Mouse (Mus musculus): ENCODE results near the gene Gstm5. TPM values are rescaled to one million over a fixed set of nuclear protein-coding genes. Genes with fewer than 3 reads are reported as not detected.

Gene Gstm5
- polyA plus RNA-seq, 1 experiment, result 24.6 TPM

DNA sequence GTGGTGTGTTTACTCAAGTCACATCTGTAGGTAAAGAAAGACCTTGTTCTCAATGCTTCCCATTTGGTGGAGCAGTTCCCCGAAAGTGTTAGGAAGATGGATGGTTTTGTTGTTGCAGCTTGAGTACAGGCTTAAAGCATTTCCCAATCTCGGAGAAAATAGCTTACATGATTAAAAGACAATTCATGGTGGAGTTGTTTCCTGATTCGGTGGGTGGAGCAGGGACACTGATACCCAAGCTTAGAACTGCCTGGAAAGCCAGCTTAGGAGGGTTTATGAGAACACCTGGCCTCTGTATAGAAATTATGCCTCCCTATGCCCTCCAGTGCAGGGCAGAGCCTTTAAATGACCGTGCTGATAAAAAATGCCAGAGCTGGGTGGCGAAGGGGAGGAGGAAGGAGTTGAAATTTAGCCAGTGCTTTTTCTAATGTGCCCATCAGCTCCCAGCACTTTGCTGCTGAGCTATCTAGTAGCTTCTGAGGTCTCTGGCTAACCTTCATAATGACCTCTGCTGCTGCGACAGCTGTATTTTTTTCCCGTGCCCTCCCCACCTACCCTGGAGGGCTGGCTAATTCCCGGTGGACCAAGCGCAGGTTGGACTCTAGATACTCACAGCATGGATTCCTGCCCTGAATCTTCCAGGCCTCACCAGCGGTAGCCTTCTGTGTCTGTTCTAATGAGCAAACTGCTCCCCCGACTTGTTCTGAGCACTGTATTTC lies 5.5 kb downstream of the Gstm5 start:
- TF ChIP-seq CTCF (IDR thresholded peaks at IDR 0.05; ENCODE audit: low read depth, low read length) (no peak), POLR2A (IDR thresholded peaks at IDR 0.05; ENCODE audit: borderline replicate concordance, low read depth, low read length) (no peak)
- H3K27ac ChIP-seq (ENCODE audit: insufficient read depth, low read depth, low read length), result no peak overlapping the region
- no peak overlapping the region for H3K4me3 ChIP-seq (ENCODE audit: insufficient read depth, low read length)
- peaks cover 2% of the 10 kb centered on the region for H3K4me1 ChIP-seq (ENCODE audit: control insufficient read depth, insufficient read depth, low read length)

DNA sequence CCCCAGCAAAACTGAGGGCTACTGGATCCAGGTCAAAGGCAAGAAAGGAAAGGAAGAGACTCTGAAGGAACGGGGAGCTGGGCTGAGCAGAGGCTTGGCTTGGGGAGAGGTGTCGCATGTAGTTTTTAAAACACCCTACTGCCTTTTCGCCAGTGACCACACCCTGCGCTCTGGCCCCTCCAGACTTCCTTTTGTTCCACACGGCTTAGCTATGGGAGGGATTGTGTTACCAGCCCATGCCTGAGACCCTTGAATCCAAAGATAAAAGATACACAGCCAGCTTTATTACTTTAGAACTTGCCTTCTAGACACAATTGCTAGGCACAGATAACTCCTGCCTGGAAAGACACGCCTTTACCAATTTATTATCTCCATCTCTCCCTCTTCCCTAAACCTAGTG lies 10.3 kb downstream of the Gstm5 start:
- Histone ChIP-seq H3K4me1 (ENCODE audit: control insufficient read depth, insufficient read depth, low read length) (no peaks in the 10 kb centered on the region), H3K4me3 (ENCODE audit: insufficient read depth, low read length) (no peak overlapping the region), H3K27ac (ENCODE audit: insufficient read depth, low read depth, low read length) (no peak overlapping the region)
- TF ChIP-seq CTCF (IDR thresholded peaks at IDR 0.05; ENCODE audit: low read depth, low read length), result no peak
- TF ChIP-seq POLR2A (IDR thresholded peaks at IDR 0.05; ENCODE audit: borderline replicate concordance, low read depth, low read length), result no peak

DNA sequence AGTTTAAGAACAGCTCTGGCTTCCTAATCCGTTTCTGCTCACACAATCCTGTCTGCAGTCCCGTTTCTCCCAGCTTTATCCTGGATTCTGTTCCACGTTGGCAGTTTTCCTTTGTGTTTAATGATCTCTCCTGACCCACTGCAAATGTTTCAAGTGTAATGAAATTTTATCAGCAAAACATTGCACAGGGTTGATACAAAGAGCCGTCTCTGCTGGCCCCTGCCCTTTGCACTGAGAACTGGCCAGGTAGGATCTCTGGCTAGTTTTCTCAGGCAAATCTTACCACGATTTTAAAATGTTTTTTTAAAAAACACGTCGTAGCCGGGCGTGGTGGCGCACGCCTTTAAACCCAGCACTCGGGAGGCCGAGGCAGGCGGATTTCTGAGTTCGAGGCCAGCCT lies 21.1 kb downstream of the Gstm5 start:
- Histone ChIP-seq H3K4me1 (ENCODE audit: control insufficient read depth, insufficient read depth, low read length) (peaks cover 2% of the 10 kb centered on the region; the same call in 1 of the 2 replicates), H3K27ac (ENCODE audit: insufficient read depth, low read depth, low read length) (no peak overlapping the region), H3K4me3 (ENCODE audit: insufficient read depth, low read length) (no peak overlapping the region)
- no peak for TF ChIP-seq POLR2A (IDR thresholded peaks at IDR 0.05; ENCODE audit: borderline replicate concordance, low read depth, low read length)
- no peak for TF ChIP-seq CTCF (IDR thresholded peaks at IDR 0.05; ENCODE audit: low read depth, low read length)

DNA sequence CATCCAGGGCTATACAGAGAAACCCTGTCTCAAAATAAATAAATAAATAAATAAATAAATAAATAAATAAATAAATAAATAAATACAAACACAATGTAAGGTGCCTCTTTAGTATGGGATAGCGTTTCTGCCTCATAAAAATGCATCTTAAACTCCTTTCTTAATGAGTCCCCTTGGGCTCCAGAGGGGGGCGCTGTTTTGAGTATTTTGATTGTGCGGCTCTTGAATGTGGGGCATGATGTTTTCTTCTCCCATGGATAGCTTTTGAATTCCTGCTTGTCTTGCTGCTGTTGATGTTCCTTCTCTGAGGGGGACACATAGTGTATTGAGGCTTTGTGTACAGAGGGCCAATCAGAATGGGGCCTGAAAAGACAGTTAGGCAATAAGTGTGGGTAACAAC lies 21.5 kb downstream of the Gstm5 start:
- H3K4me3 ChIP-seq (ENCODE audit: insufficient read depth, low read length), result no peak overlapping the region
- no peak overlapping the region for H3K27ac ChIP-seq (ENCODE audit: insufficient read depth, low read depth, low read length)
- TF ChIP-seq CTCF (IDR thresholded peaks at IDR 0.05; ENCODE audit: low read depth, low read length) (no peak), POLR2A (IDR thresholded peaks at IDR 0.05; ENCODE audit: borderline replicate concordance, low read depth, low read length) (no peak)
- peaks cover 2% of the 10 kb centered on the region; the same call in 1 of the 2 replicates for H3K4me1 ChIP-seq (ENCODE audit: control insufficient read depth, insufficient read depth, low read length)

DNA sequence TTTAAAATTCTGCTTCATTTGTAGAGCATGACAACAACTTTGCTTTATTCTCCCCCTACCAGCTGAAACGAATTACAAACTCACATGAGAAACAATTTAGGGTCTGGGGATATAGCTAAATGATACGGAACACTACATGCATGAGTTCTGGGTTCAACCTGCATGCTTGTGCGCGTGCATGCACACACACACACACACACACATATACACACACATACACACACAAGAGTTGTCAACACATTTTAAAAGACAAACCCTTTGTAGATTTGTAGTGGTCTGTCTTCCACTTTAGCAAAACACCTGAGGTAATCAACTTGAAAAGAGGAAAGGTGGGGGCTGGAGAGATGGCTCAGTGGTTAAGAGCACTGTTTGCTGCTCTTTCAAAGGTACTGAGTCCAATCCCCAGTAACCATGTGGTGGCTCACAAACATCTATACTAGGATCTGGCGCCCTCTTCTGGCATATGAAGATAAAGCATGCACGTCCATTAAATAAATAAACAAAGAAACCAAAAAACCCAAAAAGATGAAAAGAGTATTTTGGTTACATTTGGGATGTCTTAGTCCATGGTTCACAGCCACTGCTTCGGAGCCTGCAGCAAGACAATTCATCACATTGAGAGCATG lies 22.3 kb downstream of the Gstm5 start:
- H3K4me1 ChIP-seq (ENCODE audit: control insufficient read depth, insufficient read depth, low read length), result peaks cover 2% of the 10 kb centered on the region; the same call in 1 of the 2 replicates
- no peak overlapping the region for H3K4me3 ChIP-seq (ENCODE audit: insufficient read depth, low read length)
- H3K27ac ChIP-seq (ENCODE audit: insufficient read depth, low read depth, low read length), result no peak overlapping the region
- TF ChIP-seq POLR2A (IDR thresholded peaks at IDR 0.05; ENCODE audit: borderline replicate concordance, low read depth, low read length) (no peak), CTCF (IDR thresholded peaks at IDR 0.05; ENCODE audit: low read depth, low read length) (no peak)

DNA sequence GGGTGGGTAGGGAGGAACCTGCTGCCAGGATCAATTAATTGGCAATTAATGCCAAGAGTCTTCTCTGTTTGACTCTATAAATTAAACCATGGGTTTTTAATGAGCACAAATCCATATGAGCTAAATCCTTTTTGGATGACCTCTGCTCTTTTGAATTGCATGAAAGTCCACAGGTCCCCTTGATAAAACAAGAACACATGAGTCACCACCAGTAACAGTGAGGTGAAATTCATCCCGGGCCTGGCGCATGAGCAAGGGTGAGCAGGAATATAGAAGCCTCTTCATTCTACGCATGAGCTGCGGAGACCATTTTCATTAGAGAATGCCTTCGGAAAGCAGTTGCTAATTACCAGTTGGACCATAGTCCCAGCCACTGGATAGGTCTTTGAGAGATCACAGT lies 24.7 kb downstream of the Gstm5 start:
- TF ChIP-seq CTCF (IDR thresholded peaks at IDR 0.05; ENCODE audit: low read depth, low read length) (no peak), POLR2A (IDR thresholded peaks at IDR 0.05; ENCODE audit: borderline replicate concordance, low read depth, low read length) (no peak)
- no peak overlapping the region for H3K27ac ChIP-seq (ENCODE audit: insufficient read depth, low read depth, low read length)
- no peak overlapping the region for H3K4me3 ChIP-seq (ENCODE audit: insufficient read depth, low read length)
- peaks cover 2% of the 10 kb centered on the region; the same call in 1 of the 2 replicates for H3K4me1 ChIP-seq (ENCODE audit: control insufficient read depth, insufficient read depth, low read length)

DNA sequence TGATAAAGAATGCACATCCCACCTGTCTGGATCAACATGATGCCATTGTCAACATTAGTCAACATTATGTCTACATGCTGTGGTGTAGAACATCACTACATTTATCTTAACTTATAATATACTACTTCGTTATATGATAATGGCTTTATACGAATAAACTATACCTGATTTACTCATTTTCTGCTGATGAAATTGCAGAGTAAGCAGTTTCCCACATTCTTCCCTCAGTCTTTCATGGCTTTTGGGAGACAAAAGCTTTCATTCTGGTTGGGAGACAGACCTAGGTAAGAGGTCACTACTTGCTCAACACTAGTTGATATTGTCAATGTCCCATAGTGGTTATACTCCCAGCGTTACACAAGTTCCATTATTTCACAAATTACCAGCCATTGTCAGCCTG lies 29.7 kb downstream of the Gstm5 start:
- TF ChIP-seq CTCF (IDR thresholded peaks at IDR 0.05; ENCODE audit: low read depth, low read length) (no peak), POLR2A (IDR thresholded peaks at IDR 0.05; ENCODE audit: borderline replicate concordance, low read depth, low read length) (no peak)
- Histone ChIP-seq H3K4me3 (ENCODE audit: insufficient read depth, low read length) (no peak overlapping the region), H3K4me1 (ENCODE audit: control insufficient read depth, insufficient read depth, low read length) (no peaks in the 10 kb centered on the region), H3K27ac (ENCODE audit: insufficient read depth, low read depth, low read length) (no peak overlapping the region)

DNA sequence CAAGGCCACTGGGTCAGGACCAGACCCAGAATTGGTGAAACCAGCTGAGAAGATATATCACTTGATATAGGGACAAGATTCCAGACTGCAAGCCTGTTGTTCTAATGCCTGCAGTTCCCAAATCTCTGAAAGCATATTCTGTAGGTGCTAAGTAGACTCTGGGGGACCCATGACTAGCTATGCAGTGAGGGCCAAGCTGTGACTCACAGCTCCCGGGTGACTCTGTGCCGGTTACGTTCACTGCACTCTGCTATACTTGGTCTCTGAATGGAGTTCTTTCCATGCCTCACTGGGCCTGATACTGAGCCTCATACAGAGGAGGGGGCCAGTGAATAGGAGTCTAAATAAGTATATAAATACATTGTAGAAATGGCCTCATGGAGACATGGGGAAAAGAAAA lies 32.2 kb downstream of the Gstm5 start:
- no peaks in the 10 kb centered on the region for H3K4me1 ChIP-seq (ENCODE audit: control insufficient read depth, insufficient read depth, low read length)
- H3K4me3 ChIP-seq (ENCODE audit: insufficient read depth, low read length), result no peak overlapping the region
- no peak overlapping the region for H3K27ac ChIP-seq (ENCODE audit: insufficient read depth, low read depth, low read length)
- TF ChIP-seq CTCF (IDR thresholded peaks at IDR 0.05; ENCODE audit: low read depth, low read length) (no peak), POLR2A (IDR thresholded peaks at IDR 0.05; ENCODE audit: borderline replicate concordance, low read depth, low read length) (no peak)

DNA sequence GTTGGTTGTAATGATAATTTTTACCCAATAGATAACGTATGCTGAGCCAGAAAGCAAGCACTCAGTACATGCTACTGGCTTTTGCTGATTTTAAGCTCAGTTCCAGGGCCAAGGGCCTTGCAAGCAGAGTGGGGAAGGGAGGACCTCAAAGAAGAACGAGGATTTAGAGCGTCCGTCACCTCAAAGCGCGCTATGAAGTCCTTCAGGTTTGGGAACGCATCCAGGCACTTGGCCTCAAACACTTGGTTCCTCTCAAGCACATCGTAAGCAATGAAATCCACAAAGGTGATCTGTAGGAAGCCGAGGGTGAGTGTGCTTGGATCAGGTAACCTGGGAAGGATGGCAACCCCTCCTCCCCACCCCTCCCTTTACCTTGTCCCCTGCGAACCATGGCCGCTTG lies 33.1 kb downstream of the Gstm5 start:
- no peak overlapping the region for H3K4me3 ChIP-seq (ENCODE audit: insufficient read depth, low read length)
- H3K4me1 ChIP-seq (ENCODE audit: control insufficient read depth, insufficient read depth, low read length), result no peaks in the 10 kb centered on the region
- TF ChIP-seq POLR2A (IDR thresholded peaks at IDR 0.05; ENCODE audit: borderline replicate concordance, low read depth, low read length), result no peak
- TF ChIP-seq CTCF (IDR thresholded peaks at IDR 0.05; ENCODE audit: low read depth, low read length), result no peak
- no peak overlapping the region for H3K27ac ChIP-seq (ENCODE audit: insufficient read depth, low read depth, low read length)

DNA sequence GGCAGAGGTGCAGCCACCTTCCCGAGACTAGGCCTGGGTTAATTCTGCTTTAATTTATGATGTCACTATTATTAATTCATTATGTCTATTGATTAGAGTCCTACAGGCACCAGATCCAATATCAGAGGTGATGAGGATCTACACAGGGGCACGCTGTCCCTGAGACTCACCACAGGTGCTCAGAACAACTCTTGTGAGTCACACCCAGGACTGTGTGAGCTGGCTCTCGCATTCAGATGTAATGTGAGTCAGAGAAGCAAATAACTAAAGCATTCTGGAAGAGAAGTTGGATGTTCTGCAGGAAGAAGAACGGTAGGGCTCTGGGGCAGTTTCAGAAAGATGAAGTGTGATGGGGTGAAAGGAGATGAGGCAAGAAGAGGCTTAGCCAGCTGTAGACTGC lies 33.6 kb downstream of the Gstm5 start:
- Histone ChIP-seq H3K27ac (ENCODE audit: insufficient read depth, low read depth, low read length) (no peak overlapping the region), H3K4me3 (ENCODE audit: insufficient read depth, low read length) (no peak overlapping the region), H3K4me1 (ENCODE audit: control insufficient read depth, insufficient read depth, low read length) (no peaks in the 10 kb centered on the region)
- TF ChIP-seq POLR2A (IDR thresholded peaks at IDR 0.05; ENCODE audit: borderline replicate concordance, low read depth, low read length), result no peak
- TF ChIP-seq CTCF (IDR thresholded peaks at IDR 0.05; ENCODE audit: low read depth, low read length), result no peak
